In genomic region chr13:118714284-118715065, GRCm38 (mm10) we compare ENCODE assay signal across 8 mouse cellular contexts. TPM values are rescaled to one million over a fixed set of nuclear protein-coding genes. Genes with fewer than 3 reads are reported as not detected.
DNase-seq lines count a peak whose midpoint lies in the region; ATAC-seq and TF ChIP-seq lines count a peak whose summit lies in the region.

No protein-coding gene starts in this region.

- H3K9ac ChIP-seq in heart, embryonic 14.5 days (ENCODE audit: low read length), result peak overlapping the region; percentile 60
- H3K9ac ChIP-seq in limb, embryonic 12.5 days (replicated peaks), result peak overlapping the region; percentile 64

- peak; percentile 14 to 28 for DNase-seq in left cerebral cortex, adult 2 months (ENCODE audit: extremely low spot score in 1 of 2, low spot score in 2 of 2)
- DNase-seq in left cerebral cortex, postnatal 25 days (ENCODE audit: low spot score in 2 of 2), result no peak
- DNase-seq in neural tube, embryonic 10.5 days (ENCODE audit: extremely low spot score, low spot score), result peak; percentile 72
- DNase-seq in thymus, adult 2 months, result no peak

- peaks cover 18% of the 10 kb centered on the region for H3K27me3 ChIP-seq in heart, embryonic 14.5 days (ENCODE audit: control insufficient read depth, insufficient read depth, low read length)
- 0 out of 2 replicates have a peak, but pooled peaks cover 4% of the 10 kb centered on the region for H3K27me3 ChIP-seq in limb, embryonic 12.5 days
- no peaks in the 10 kb centered on the region for H3K27me3 ChIP-seq in thymus, adult 2 months (ENCODE audit: control insufficient read depth, insufficient read depth, low read length)

- WGBS in heart, embryonic 14.5 days, result under 1% methylated on average over 29 of the region's 36 CpGs
- WGBS in limb, embryonic 12.5 days, result 1% methylated on average over 27 of the region's 36 CpGs
- WGBS in thymus, adult 2 months, result 4% methylated on average over 34 of the region's 36 CpGs

- H3K36me3 ChIP-seq in heart, embryonic 14.5 days (ENCODE audit: control insufficient read depth, insufficient read depth, low read length), result no peaks in the 10 kb centered on the region
- H3K36me3 ChIP-seq in limb, embryonic 12.5 days, result no peaks in the 10 kb centered on the region
- H3K36me3 ChIP-seq in thymus, adult 2 months (ENCODE audit: control insufficient read depth, insufficient read depth, low read length), result no peaks in the 10 kb centered on the region

- ATAC-seq in heart, embryonic 14.5 days (ENCODE audit: insufficient number of reproducible peaks, insufficient read depth, low FRiP score, low read depth), result no peak
- ATAC-seq in limb, embryonic 12.5 days (ENCODE audit: insufficient number of reproducible peaks, insufficient read depth, low FRiP score, low TSS enrichment, low read depth), result peak; percentile 69
- no peak for ATAC-seq in erythroid progenitor cell, adult 5-6 weeks (replicated peaks; ENCODE audit: low FRiP score, poor library complexity, severe bottlenecking)

- peak overlapping the region; percentile 99 for H3K4me2 ChIP-seq in heart, embryonic 14.5 days (ENCODE audit: low read length)
- H3K4me2 ChIP-seq in limb, embryonic 12.5 days, result peak overlapping the region; percentile 90

- H3K4me1 ChIP-seq in brown adipose tissue, adult 24 weeks (ENCODE audit: control insufficient read depth, insufficient read depth, insufficient read length, low read length), result no peaks in the 10 kb centered on the region
- peaks cover 12 to 20% of the 10 kb centered on the region in 2 experiments for H3K4me1 ChIP-seq in heart, embryonic 14.5 days (ENCODE audit: control insufficient read depth in 2 of 2, insufficient read depth in 2 of 2, low read length in 2 of 2)
- H3K4me1 ChIP-seq in limb, embryonic 12.5 days (replicated peaks), result peaks cover 13% of the 10 kb centered on the region
- no peaks in the 10 kb centered on the region for H3K4me1 ChIP-seq in thymus, adult 2 months (replicated peaks; ENCODE audit: control insufficient read depth, insufficient read depth, low read length)

- intact Hi-C loops in left cerebral cortex, adult 2 months (cut with DNase I), result no loop called here
- intact Hi-C loops in left cerebral cortex, postnatal 25 days (cut with DNase I), result no loop called here

- no peak for TF ChIP-seq CTCF in left cerebral cortex, adult 2 months (IDR thresholded peaks at IDR 0.05)
- no peak for TF ChIP-seq CTCF in thymus, adult 2 months (IDR thresholded peaks at IDR 0.05; ENCODE audit: borderline replicate concordance, control insufficient read depth, extremely low read depth, insufficient read depth, low read length, poor library complexity)

- H3K27ac ChIP-seq in left cerebral cortex, adult 2 months, result no peak overlapping the region
- peak overlapping the region; percentile 35 for H3K27ac ChIP-seq in brown adipose tissue, adult 24 weeks (replicated peaks; ENCODE audit: low read depth, low read length)
- H3K27ac ChIP-seq in heart, embryonic 14.5 days (replicated peaks in 1 of 2; ENCODE audit: control insufficient read depth in 1 of 2, insufficient read depth in 1 of 2, low read depth in 2 of 2, low read length in 2 of 2), result no peak overlapping the region
- peak overlapping the region; percentile 90 for H3K27ac ChIP-seq in limb, embryonic 12.5 days
- no peak overlapping the region for H3K27ac ChIP-seq in thymus, adult 2 months (ENCODE audit: control insufficient read depth, insufficient read depth, low read length)

- H3K9me3 ChIP-seq in heart, embryonic 14.5 days (ENCODE audit: control insufficient read depth, low read length), result no peaks in the 10 kb centered on the region
- no peaks in the 10 kb centered on the region for H3K9me3 ChIP-seq in limb, embryonic 12.5 days

- peak overlapping the region; percentile 55 for H3K4me3 ChIP-seq in left cerebral cortex, adult 2 months
- H3K4me3 ChIP-seq in brown adipose tissue, adult 24 weeks (ENCODE audit: insufficient read depth, low read depth, low read length), result peak overlapping the region; percentile 60
- H3K4me3 ChIP-seq in heart, embryonic 14.5 days (ENCODE audit: control insufficient read depth in 1 of 2, insufficient read depth in 1 of 2, low read depth in 1 of 2, low read length in 2 of 2), result peak overlapping the region; percentile 53 to 54
- peak overlapping the region; percentile 57 for H3K4me3 ChIP-seq in limb, embryonic 12.5 days (replicated peaks)
- H3K4me3 ChIP-seq in thymus, adult 2 months (ENCODE audit: control insufficient read depth, insufficient read depth, low read length), result no peak overlapping the region

- no peak for TF ChIP-seq POLR2A in thymus, adult 2 months (IDR thresholded peaks at IDR 0.05; ENCODE audit: control insufficient read depth, extremely low read depth, insufficient read depth, low read length, poor library complexity)

RNA-seq across cellular contexts. Expression of gene Fgf10, which starts 44.9 kb away (rescaled TPM):
- 1 to 10 TPM; 3.6 to 3.9 TPM for total RNA-seq in left cerebral cortex, adult 2 months (2021)
- total RNA-seq in left cerebral cortex, postnatal 25 days (2021), result 1 to 10 TPM; 3.8 to 4.0 TPM
- 2.5 and 4.5 TPM in 2 replicates for polyA plus RNA-seq in brown adipose tissue, adult 24 weeks (2012; ENCODE audit: insufficient read depth, insufficient read length, missing spikeins)
- polyA plus RNA-seq in heart, embryonic 14.5 days (2014; fragmentation: Nextera tagmentation; extraction: Ambion mirVana), result 0.09 and 0.19 TPM in 2 replicates
- polyA plus RNA-seq in limb, embryonic 12.5 days (2016; fragmentation: Nextera tagmentation; extraction: Ambion mirVana), result 7.9 and 9.1 TPM in 2 replicates
- 0.41 and 0.59 TPM in 2 replicates for polyA plus RNA-seq in thymus, adult 2 months (2012; rRNA removed)
- not detected in 2 replicates for total RNA-seq in erythroid progenitor cell, adult 5-6 weeks (2015; ENCODE audit: low replicate concordance)
- not detected in 2 replicates for total RNA-seq in erythroid progenitor cell, adult 5-6 weeks (2017; ENCODE audit: low replicate concordance)

Comparison
In these comparisons a context has a peak if more than half of its experiments do, and no peak if none do; other contexts are left out.
1. DNase-seq: peak in left cerebral cortex, adult 2 months (2 of 2) and neural tube, embryonic 10.5 days (single experiment); none in left cerebral cortex, postnatal 25 days (0 of 2) and thymus, adult 2 months (single experiment).
2. H3K27ac ChIP-seq: peak in brown adipose tissue, adult 24 weeks (single experiment) and limb, embryonic 12.5 days (single experiment); none in left cerebral cortex, adult 2 months (single experiment), heart, embryonic 14.5 days (0 of 2) and thymus, adult 2 months (single experiment).